Mouse (Mus musculus): ENCODE measurements around the gene Sirt3.

- TF ChIP-seq GATA1 (IDR thresholded peaks at IDR 0.05; ENCODE audit: borderline replicate concordance, low read length) (no peak), FLI1 (IDR thresholded peaks at IDR 0.05; ENCODE audit: low read length) (no peak)
Measured at GRCm38 (mm10) chr7:140922398-140923069, 40.4 kb upstream of the Sirt3 start.

All from megakaryocyte, embryonic 14.5 days (primary cell).